Mouse (Mus musculus) right cerebral cortex, adult 18-20 months (tissue): ENCODE measurements around the gene Clcnkb.

Source experiments
- DNase-seq: peaks from one replicate; pipeline ENCODE4 v3.0.0; 2022; ENCODE audit warnings: mixed read lengths

Clcnkb gene

DNA sequence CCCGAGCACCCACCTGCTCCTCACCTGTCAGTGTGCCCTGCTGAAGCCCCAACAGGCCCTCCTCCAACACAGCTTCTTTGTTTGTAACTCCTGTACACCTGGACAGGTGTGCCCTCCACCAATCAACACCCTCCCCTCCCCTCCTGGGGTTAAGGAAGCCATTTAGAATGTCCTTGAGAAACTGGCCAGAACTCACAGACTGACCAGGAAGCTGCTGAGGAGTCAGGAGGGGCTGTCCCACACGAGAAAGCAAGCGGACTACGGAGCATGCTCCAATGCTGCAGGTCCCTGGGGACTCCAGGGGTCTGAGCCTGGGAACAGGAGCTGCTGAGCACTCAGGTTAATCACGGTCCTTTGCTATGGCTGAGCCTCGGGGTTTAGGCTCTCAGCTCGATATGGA, at the start of gene Clcnkb:
Gene Clcnkb (minus strand): TSS at position 91 of the 400 bp plus-strand sequence.
- DNase-seq = no peak

DNA sequence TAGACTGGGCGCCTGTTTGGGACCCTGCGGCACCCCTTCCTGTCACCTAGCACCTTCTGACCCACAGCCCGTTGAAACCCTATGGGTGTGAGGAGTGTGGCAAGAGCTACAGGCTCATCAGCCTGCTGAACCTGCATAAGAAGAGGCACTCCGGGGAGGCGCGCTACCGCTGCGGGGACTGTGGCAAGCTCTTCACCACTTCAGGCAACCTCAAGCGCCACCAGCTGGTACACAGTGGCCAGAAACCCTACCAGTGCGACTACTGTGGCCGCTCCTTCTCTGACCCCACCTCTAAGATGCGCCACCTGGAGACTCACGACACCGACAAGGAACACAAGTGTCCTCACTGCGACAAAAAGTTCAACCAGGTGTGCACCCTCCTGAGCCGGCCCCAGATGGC, 48.9 kb upstream of the Clcnkb start:
- DNase-seq = no peak

DNA sequence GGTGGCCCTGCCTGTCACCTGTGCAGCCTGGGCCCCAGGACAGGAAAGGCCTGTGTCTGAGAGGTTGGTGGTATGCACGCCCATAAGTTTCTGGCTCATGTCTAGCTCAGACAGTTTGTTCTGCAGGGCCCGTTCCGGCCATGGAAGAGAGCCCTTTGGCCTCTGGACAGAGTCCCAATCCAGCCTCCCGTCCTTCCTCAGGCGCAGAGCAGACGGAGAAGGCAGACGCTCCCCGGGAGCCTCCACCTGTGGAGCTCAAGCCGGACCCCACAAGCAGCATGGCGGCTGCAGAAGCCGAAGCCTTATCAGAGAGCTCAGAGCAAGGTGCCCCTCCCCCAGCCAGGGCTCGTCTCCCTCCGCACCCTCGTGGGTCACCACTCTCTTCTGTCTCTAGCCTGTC, 47.7 kb upstream of the Clcnkb start:
- no peak for DNase-seq

DNA sequence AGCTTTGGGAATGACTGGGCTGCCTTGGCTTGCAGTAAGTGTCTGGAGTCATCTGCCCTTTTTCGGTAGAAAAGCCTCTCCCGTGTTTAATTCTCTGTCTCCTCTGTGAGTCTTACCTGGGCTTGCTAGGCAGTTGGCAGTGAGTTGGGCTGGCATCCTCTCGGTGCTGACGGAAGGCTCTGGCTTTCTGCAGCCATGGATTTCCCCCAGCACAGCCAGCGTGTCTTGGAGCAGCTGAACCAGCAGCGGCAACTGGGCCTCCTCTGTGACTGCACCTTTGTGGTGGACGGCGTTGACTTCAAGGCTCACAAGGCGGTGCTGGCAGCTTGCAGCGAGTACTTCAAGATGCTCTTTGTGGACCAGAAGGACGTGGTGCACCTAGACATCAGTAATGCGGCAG, 45.8 kb upstream of the Clcnkb start:
- no peak for DNase-seq

DNA sequence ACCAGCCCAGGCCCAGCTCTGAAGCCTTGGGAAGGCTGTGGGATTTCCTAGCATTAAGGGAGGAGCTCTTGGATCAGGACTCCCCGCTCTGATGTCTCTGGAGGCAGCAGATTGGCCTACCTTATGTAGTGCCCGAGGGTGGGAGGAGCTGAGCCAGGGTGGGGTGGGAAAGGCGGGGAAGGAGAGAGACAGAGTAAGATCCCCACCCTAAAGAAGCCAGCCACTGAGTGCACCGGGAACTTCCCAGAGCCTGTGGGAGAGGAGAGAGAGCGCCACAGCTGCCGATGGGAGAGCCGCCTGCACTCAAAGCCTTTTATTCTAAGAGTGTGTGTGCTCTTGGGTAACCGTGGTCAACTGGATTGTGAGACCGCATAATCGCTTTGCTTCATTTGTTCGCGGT, 45.3 kb upstream of the Clcnkb start:
- no peak for DNase-seq

DNA sequence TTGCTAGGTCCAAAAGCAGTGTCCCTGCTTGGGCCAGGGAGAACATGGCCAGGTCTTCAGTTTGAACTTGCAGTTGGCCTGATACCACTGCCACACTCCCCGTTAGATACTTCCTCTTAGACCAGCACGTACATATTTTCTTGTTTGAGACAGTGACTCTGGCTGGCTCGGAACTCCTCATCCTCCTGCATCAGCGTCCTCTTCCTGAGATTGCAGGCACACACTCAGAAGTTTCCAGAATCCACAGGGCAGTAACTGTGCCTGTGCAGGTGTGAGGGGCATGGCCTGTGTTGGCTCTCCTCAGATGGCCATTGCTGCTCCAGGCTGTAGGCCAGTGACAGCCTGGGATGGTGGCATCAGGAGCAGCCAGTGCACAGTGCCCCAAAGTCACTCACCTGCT, 44.7 kb upstream of the Clcnkb start:
- DNase-seq = no peak

DNA sequence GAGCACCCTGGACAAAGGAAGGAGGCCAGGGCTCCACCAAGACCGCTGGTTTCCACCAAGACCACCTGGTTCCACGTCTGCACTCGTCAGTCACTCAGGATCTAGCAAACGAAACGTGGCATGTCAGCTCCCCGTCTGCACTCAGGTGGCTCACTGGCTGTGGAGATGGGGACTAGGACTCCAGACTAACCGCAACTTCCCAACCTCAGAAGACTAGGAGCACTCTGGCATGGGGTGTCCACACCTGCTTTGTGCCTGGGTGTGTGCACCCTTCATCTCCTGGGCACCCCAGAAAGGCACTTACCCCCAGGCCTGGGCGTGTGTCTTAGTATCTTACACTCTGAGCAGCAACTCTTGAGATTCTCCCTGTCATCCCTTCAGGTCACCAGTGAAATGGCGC, 44.0 kb upstream of the Clcnkb start:
- DNase-seq = no peak

DNA sequence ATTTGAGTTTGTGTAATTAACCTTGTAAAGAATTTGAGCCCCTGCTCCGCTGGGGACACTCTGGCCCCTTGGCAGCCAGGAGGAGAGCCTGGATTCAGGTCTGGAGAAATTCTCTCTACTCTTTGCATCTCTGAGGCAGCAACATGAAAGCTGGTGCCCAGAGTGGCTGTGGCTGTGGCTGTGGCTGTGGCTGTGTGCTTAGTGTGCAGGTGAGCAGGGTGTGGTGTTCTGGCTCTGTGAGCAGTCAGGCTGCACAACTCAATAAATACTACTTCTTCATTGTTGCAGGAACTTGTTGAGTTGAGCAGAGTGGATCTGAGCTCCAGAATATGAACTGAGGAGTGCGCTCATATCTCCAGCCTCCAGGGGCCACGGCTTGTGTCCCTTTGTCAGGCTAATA, 43.1 kb upstream of the Clcnkb start:
- DNase-seq = no peak

DNA sequence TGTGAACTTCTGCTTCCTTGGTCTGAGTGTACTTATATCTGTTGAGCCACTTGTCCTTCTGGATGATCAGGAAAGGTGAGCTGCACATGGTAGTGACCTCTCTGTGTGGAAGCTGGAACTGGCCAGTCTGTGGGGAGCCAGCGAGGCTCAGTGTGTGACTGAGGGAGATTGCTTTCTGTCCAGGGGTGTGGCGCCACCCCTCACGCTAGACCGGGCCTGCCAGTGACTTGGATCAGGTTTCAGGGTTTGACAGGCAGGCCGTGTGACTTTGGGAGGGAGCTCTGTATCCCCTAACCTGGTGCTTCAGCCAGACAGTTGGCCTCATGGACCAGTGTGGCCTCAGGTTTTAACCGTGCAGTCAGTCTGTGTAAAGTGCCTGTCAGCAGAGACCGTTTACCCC, 42.4 kb upstream of the Clcnkb start:
- no peak for DNase-seq

DNA sequence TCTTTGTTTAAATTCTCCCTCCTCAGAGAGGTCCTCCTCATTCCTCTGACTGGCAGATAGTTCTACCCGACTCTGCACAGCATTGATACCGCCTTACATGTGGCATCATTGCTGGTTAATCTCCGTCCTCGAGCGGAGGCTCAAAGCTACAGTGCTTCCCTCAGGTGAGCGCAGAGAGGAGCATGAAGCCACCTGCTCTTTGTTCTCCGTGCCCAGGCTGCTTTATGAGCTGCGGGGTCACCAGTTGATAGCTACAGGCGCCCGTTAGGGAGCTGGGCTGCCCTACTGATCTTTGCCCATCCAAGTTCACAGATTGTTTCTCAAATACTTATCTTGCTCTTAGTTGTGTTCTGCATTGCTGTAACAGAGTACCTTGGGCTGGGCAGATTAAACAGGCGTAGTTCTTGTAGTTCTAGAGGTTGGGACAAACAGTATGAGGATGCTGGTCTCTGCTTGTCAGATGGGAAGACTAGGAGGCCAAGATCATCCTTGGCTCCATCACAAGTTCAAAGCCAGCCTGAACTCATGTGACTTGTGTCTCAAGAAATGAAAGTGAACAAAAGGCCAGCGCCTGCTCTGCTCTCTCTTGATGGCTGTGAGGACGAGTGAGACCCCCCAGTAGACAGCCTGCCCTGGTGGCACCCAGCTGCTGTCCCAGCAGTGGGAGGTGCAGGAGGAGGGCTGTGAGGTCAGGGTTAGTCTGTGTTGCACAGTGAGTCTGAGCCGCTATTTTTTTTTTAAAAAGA, 40.6 kb upstream of the Clcnkb start:
- no peak for DNase-seq

DNA sequence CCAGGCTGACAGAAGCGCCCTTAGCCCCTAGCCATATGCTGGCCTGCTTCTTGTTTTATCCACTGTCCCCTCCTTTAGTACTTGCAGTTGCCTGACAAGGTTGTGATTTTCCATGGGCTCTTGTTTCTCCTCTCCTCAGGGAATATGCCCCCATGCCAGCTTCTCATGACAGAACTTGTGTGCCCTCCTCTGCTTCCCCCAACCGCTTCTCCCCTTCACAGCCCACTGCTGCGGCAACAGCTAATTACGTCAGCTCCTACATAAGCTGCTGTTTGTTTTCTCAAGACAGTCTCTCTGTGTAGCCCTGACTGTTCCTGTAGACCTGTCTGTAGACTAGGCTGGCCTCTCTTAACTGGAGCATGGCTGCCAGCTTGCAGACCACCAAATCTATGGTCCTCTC, 39.7 kb upstream of the Clcnkb start:
- DNase-seq = no peak

DNA sequence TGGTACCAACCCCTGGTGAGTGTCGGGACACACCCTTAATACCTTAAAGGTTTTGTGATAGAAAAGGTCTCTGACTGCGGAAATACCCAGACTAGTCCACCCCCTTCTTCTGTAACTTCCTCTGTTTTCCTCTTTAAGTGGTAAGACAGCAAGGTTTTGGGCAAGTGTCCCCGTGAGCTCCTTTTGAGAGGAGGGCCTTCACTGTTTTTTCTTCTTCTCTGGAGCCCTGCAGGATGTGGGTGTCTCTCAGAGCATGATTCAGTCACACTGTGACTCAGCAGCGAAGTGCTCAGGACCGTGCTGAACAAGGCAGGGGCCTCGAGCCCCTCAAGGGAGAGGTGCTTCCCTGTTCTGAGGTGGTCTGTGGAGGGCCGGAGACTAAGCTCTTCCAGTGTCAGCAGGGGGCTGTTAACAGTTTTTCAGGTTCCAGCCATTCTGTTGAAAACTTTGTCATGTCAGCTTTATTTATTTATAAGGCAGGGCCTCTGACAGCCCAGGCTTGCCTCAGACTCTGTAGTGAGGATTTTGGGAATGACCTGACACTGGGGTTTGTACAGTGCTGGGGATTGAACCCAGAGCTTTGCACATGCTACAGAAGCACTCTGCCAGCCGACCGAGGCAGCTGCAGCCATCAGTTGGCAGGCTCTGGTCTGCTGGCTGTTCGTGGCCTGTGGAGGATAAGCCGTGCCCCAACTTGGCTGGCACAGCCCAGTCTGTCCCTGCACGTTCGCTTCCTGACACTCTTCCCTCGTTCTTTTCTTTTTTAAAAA, 39.0 kb upstream of the Clcnkb start:
- peak; percentile 75 for DNase-seq

DNA sequence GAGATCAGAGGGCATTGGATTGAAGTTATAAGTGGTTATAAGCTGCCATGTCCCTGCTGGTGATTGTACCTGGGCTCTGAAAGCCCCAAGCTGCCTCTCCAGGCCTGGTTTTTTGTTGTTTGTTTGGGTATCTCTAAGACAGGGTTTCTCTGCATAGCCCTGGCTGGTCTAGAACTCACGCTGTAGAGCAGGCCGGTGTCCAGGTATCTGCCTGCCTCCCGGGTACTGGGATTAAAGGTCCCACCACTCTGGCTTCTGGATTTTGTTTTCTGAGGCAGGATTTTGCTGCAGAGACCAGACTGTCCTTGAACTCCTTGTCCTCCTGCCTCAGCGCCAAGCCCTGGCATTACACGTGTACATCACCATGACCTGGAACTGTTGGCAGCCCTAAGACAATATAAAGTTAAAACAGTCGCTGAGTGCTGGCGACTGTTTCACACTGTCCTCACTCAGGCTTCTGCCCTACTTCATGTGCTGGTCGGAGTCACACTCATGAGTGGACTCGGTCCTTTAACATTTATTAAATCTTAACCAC, 36.2 kb upstream of the Clcnkb start:
- no peak for DNase-seq

DNA sequence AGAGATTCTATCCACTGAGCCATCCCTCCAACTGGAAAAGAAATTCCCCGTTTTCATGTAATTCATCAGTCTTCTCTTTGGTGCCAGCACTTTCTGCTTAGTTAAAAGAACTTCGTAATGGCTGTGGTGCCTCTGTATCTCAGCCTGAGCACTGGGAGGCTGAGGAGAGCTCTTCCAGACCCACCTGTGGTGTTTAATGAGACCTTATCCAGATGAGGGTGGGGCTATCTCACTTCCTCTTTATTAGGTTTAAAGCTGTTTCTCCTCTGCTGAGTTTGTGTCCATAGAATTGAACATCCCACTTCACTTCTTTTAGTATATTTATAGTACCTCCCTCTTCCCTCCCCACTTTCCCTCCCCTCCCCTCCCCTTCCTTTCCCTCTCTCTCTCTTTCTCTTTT, 35.4 kb upstream of the Clcnkb start:
- no peak for DNase-seq

DNA sequence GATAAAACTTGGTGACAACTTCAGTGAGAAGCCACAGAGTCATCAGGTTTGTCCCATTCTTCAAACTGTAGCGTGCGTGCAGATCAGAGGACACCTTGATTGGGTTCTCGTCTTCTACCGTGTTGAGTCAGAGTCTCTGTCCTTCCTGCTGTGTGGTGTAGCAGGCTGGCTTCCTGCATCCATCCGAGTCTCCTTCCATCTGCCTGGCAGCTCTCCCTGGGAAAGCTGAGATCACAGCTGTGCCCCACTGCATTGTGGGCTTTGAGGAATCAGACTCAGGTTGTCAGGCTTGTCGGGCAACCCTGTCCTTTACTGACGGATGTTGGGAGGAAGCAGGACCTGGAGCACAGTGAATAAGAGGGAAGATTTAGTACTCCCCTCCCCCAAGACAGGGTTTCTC, 30.4 kb upstream of the Clcnkb start:
- no peak for DNase-seq

DNA sequence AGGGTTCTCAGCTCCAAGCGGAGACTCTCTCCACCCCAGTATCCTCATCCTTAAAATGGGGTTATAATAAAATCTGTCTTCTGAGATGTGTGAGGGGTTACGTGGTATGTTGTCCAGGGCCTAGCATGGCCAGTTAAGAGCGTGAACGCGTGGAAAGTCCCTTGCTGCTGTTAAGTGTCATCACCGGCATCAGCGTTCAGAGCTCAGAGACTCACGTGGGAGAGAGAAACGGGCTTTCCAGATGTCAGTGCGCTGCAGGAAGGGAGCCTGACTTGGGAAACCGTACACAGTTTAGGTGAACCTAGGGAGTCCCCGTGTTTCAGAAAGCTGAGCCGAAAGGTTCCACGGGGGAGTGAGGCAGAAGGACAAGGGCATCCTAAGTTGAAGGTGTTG, 29.5 kb upstream of the Clcnkb start:
- DNase-seq = no peak

DNA sequence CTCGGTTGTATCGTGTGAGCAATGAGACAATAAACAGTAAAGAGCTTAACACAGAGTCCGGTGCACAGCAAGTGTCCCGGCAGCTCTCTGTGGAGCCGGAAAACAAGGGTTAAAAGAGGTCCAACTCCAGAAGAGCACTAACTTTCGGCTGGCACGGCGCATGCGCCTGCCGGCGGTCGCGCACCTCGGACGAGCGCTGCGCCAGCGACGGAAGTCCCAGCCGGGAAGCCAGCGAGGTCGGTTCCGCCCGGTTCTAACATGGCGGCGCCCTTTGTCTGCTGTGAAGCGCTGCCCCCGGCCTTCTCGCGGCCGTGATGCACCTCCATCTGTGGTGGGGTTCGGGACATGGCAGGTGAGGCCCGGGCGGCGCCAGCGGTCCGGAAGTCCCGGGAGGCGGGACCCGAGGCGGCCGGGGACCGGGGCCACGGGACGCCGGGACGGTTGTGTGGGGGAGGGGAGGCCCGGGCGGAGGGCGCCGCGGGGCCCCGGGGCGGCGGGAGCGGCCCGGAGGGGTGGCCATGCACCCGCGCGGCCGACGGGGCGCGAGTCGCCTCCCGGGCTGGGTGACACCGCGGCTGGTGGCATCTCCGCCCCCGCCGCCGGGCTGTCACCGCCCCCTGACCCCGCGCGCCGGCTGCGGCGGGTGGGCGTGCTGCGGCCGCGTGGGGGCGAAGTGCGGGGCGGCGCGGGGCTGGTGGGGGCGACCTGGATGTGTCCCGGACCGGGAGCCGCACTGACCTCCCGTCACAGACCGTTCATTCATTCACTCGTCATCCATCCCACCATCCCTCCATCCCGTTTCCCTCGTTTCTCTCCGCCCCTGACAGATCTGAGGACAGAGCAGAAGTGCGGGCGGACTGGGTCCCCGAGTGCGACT, 28.9 kb upstream of the Clcnkb start, which contains the start of gene Zbtb17:
Gene Zbtb17 (plus strand): TSS at position 204 of the 877 bp plus-strand sequence.
- peak; percentile 90 for DNase-seq

DNA sequence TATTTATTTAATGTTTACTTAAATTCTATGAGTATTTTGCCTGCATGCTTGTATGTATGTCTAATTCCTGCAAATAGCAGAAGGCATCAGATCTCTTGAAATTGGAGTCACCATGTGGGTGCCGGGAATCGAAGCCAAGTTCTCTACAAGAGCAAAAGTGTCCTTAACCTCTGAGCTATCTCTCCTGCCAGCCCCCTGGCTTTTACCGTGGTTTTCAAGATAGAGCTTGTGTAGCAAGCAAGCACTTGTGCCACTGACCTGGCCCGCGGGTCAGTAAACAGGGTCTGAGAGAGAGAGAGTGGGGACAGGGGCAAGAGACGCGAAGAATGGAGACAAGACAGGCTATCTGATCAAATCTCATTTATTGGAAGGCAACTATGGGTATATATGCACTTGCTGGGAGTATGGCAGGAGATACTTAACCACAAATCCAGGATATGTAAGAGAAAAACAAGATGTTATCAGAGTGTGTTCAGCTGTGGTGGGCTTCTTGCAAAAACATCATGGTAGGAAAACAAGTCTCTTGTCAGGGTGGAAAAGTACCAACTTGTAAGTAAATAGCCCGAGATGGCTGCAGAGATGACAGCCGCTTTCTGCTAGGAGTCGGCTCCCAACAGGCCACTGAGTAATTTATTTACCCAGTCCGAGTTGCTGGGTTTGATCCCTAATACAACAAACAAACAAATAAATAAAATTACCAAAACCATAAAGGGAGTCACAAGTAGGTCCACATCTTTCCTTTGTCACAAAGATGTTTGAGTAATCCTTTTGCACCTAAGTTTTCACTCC, 28.0 kb upstream of the Clcnkb start:
- no peak for DNase-seq

DNA sequence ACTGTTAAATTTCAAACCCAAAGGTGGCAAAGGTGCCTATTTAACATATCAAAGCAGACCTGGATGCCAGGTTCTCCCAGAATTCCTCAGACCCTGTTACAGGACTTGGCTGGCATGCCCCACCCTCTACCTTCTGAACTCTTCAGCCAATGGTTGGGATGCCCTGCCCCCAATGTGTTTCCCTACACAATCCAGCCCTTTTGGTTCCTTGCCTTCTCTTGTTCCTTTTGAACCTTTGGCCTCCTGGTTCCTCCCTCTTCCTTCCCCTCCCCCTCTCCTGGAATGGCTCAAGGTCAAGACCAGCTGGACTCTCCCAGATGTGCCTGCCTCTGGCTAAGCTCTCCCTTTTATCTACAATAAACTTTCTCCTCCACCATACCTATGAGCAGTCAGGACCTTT, 25.1 kb upstream of the Clcnkb start:
- DNase-seq = no peak

DNA sequence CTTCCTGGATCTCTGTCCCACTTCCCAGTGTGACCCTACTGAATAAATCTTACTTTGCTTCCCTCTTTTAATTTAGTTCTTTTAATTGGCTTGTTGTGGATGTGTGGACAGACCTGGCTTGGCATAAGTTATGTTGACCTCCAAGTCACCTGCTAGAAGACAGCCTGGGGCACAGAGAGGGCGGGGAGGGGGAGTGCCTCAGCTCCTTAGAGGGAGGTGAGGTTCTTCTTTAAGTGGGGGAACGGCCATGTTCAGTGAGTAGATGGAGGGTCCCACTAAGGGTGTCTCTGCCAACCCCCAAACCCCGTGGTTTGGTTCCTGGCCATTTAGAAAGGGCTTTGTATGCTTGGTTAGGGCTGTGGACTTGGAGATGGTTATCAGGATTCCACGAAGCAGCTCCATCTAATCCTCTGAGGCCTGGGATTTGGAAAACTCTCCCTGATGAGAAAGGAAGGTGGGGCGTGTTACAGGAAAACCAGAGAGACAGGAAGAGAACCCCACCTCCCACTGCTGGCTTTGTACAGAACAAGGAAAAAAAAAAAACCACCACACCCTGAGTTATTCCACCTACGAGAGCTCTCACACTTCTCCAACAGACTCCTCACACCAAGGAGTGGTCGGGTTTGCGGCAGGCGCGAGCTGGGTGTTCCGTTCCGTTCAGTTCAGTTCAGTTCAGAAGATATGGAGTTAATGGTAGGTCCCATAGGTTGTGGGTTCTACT, 23.4 kb upstream of the Clcnkb start:
- DNase-seq = no peak

DNA sequence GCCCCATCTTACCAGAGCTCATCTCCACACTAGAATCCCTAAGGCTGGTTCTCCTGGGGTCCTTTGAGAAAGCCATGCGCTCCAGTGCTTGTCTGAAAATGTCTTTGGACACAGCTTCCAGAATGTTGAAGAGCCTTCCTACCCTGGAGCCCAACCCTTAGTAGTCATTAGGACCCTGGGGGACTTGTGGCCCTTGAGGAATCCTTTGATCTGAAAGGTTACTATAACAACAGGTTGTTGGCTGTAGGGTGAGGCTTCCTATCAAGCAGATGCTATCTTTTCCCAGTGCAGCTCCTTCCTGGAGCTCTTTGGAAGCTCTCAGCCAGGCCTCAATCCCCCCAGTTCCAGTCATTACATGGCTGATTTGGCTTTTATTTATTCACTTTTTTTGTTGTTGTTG, 20.2 kb upstream of the Clcnkb start, which contains the start of gene Srarp:
Gene Srarp (minus strand): TSS at position 132 of the 400 bp plus-strand sequence.
- DNase-seq = no peak

DNA sequence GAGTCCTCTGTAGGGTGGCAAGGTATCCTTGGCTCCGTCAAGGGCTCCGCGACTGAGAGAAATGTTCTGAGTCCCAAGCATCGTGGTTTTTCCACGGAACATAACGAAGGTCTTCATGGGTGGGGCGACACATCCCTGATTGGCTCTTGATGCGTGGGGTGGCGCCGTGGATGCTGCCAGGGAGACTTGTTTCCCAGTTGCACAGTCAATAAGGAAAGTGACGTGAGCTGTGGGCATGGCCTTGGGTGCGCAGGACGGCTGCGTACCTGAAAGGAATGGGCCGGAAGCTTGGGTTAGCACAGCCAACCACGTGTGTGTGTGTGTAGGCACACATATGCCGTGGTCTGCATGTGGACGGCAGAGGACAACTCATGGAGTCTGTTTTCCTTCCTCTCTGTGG, 17.4 kb upstream of the Clcnkb start:
- no peak for DNase-seq
